Mouse (Mus musculus) E14TG2a.4 (cell line): ENCODE measurements at regions not wholly inside any gene's neighbourhood (a gene's known extent, or its start where the extent isn't known, plus 50 kb on each side); places are given as distances from the start of the nearest gene placed in this dataset.

Source experiments
- CTCF ChIP-seq: conservative IDR thresholded peaks from 2 replicates; pipeline ENCODE4 v1.5.1; 2014; ENCODE audit warnings: low read length
- NANOG ChIP-seq: IDR thresholded peaks from 2 replicates; pipeline ENCODE4 v1.6.1; 2014; ENCODE audit warnings: borderline replicate concordance, low read length, mixed read lengths

GRCm38 (mm10) chr4:31012006-31012405, 951.9 kb upstream of the Map3k7 start:
- TF ChIP-seq CTCF (no peak), NANOG (no peak)
